Mouse (Mus musculus) myocyte (in vitro differentiated cells): ENCODE measurements at regions not wholly inside any gene's neighbourhood (a gene's known extent, or its start where the extent isn't known, plus 50 kb on each side); places are given as distances from the start of the nearest gene placed in this dataset.

Source experiments
- CEBPB ChIP-seq: IDR thresholded peaks from 2 replicates; pipeline ENCODE4 v1.6.1; 2011; ENCODE audit warnings: mild to moderate bottlenecking, moderate library complexity; ENCODE audit not compliant: poor library complexity, insufficient read depth, severe bottlenecking
- E2F4 ChIP-seq: IDR thresholded peaks from one replicate; pipeline ENCODE4 v1.6.1; 2011; ENCODE audit warnings: mild to moderate bottlenecking, control low read depth, moderate library complexity; ENCODE audit not compliant: insufficient read depth
- MAX ChIP-seq: IDR thresholded peaks from one replicate; pipeline ENCODE4 v1.6.1; 2011; ENCODE audit warnings: low read depth, mild to moderate bottlenecking, control low read depth
- MYOD1 ChIP-seq, 3 experiments: IDR thresholded peaks; one replicate each; pipeline ENCODE4 v1.6.1; 2011; ENCODE audit warnings: control low read depth in 2 of 3, low read depth in 2 of 3, mild to moderate bottlenecking in 2 of 3, moderate library complexity in 1 of 3; ENCODE audit not compliant: insufficient read length in 2 of 3, control insufficient read depth in 1 of 3
- MYOG ChIP-seq, 3 experiments: IDR thresholded peaks; one replicate each; pipeline ENCODE4 v1.6.1; 2011; ENCODE audit warnings: control low read depth in 2 of 3, low read depth in 2 of 3, mild to moderate bottlenecking in 2 of 3; ENCODE audit not compliant: insufficient read length in 2 of 3, control insufficient read depth in 1 of 3, insufficient read depth in 1 of 3
- POLR2A ChIP-seq: IDR thresholded peaks from one replicate; pipeline ENCODE4 v1.6.1; 2011; ENCODE audit warnings: low read depth, mild to moderate bottlenecking, control low read depth, moderate library complexity; ENCODE audit not compliant: insufficient read length
- POLR2AphosphoS2 ChIP-seq: IDR thresholded peaks from one replicate; pipeline ENCODE4 v1.6.1; 2011; ENCODE audit warnings: low read depth, control low read depth; ENCODE audit not compliant: insufficient read length
- TCF12 ChIP-seq: IDR thresholded peaks from one replicate; pipeline ENCODE4 v1.6.1; 2011; ENCODE audit warnings: mild to moderate bottlenecking, control low read depth; ENCODE audit not compliant: poor library complexity, insufficient read depth, severe bottlenecking
- TCF3 ChIP-seq: IDR thresholded peaks from one replicate; pipeline ENCODE4 v1.6.1; 2011; ENCODE audit warnings: low read depth, control low read depth; ENCODE audit not compliant: insufficient read length
- USF1 ChIP-seq: IDR thresholded peaks from one replicate; pipeline ENCODE4 v1.6.1; 2011; ENCODE audit warnings: low read depth, mild to moderate bottlenecking, control low read depth, moderate library complexity

DNA sequence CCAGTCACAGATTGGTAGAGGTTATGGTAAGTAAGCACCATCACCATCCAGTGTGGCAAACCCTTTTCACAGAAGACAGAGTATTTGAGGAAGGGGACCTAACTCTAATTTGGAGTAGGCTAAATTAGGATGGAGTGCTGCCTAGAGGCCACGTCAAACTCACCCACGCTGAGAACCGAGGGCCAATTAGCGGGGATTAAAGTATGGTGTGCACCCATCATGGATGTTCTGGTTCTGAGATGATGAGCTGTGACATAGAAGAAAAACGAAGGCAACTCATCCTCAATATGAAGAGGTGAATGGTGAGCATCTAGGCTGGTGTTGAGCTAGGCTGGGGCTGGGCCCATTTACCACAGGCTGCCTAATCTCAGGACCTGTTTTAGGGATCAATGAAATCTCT lies 121.8 kb downstream of the Btg1 start:
- no peak for TF ChIP-seq POLR2A
- no peak for TF ChIP-seq MYOG (IDR thresholded peaks at IDR 0.05; ENCODE audit: control insufficient read depth in 1 of 3, insufficient read depth in 1 of 3, insufficient read length in 2 of 3, low read depth in 2 of 3)
- TF ChIP-seq USF1, result no peak
- TF ChIP-seq POLR2AphosphoS2, result no peak
- TF ChIP-seq MAX, result no peak
- TF ChIP-seq TCF3, result no peak
- TF ChIP-seq MYOD1 (IDR thresholded peaks at IDR 0.05; ENCODE audit: control insufficient read depth in 1 of 3, insufficient read length in 2 of 3, low read depth in 2 of 3), result no peak
- TF ChIP-seq TCF12, result no peak
- TF ChIP-seq CEBPB, result no peak
- TF ChIP-seq E2F4, result no peak
